Mouse (Mus musculus) midbrain, embryonic 13.5 days (tissue): ENCODE data around the gene Wtap. TPM values are rescaled to one million over a fixed set of nuclear protein-coding genes. Genes with fewer than 3 reads are reported as not detected.
A peak's percentile ranks its signal among the peaks of the same experiment; 100 is the strongest.
"Not testable (repeated sequence)": the region's sequence is repeated elsewhere in the genome, so short reads cannot be mapped to it uniquely, and the experiment has no call there.

Source experiments
- ATAC-seq: fragments of 200-750 bp; cut with Nextera tagmentation; 2 replicates; pipeline ENCODE4 v1.8.0; 2017; ENCODE audit warnings: mild to moderate bottlenecking, moderate TSS enrichment, moderate library complexity
- H3K27ac ChIP-seq: fragments of 300-500 bp; sonication (generic); 2 replicates; pipeline ENCODE4 v1.5.1; 2015; ENCODE audit warnings: inconsistent platforms, mild to moderate bottlenecking, moderate library complexity
- H3K27me3 ChIP-seq: fragments of 300-500 bp; sonication (generic); 2 replicates; pipeline ENCODE4 v1.6.1; 2015; ENCODE audit warnings: mild to moderate bottlenecking, inconsistent platforms
- H3K36me3 ChIP-seq: fragments of 300-500 bp; sonication (generic); 2 replicates; pipeline ENCODE4 v1.6.1; 2015; ENCODE audit warnings: mild to moderate bottlenecking, inconsistent platforms
- H3K4me1 ChIP-seq: fragments of 300-500 bp; sonication (generic); replicated peaks from 2 replicates; pipeline ENCODE4 v1.6.1; 2015; ENCODE audit warnings: inconsistent platforms
- H3K4me2 ChIP-seq: fragments of 300-500 bp; sonication (generic); replicated peaks from 2 replicates; pipeline ENCODE4 v1.6.1; 2015; ENCODE audit warnings: moderate library complexity, mild to moderate bottlenecking, inconsistent platforms
- H3K4me3 ChIP-seq: fragments of 300-500 bp; sonication (generic); replicated peaks from 2 replicates; pipeline ENCODE4 v1.5.1; 2015; ENCODE audit warnings: mild to moderate bottlenecking, inconsistent platforms
- H3K9ac ChIP-seq: fragments of 300-500 bp; sonication (generic); replicated peaks from 2 replicates; pipeline ENCODE4 v1.6.1; 2015; ENCODE audit warnings: mild to moderate bottlenecking, inconsistent platforms
- H3K9me3 ChIP-seq: fragments of 300-500 bp; sonication (generic); 2 replicates; pipeline ENCODE4 v1.6.1; 2016; ENCODE audit warnings: mild to moderate bottlenecking, inconsistent platforms
- WGBS: fragments of 180-500 bp; shearing (Covaris S2); methylation state at CpG from one replicate; pipeline ENCODE4 v1.1.7; 2015; 5-methylcytosine and 5-hydroxymethylcytosine counted together
- polyA plus RNA-seq: library from polyadenylated mRNA; unstranded; fragments of >200 nt; fragmentation: Nextera tagmentation; extraction: Ambion mirVana; gene quantifications from 2 replicates; pipeline ENCODE4 v1.2.1, GENCODE M21; 2015

Wtap gene
- polyA plus RNA-seq, 1 experiment from 2014 or later = 149 TPM

- not testable (repeated sequence) for ATAC-seq, H3K27ac ChIP-seq, H3K9me3 ChIP-seq, H3K27me3 ChIP-seq
- H3K4me3 ChIP-seq = peak overlapping the region; percentile 38
- peaks cover 32% of the 10 kb centered on the region for H3K4me1 ChIP-seq
- H3K4me2 ChIP-seq = peak overlapping the region; percentile 60
- 18% methylated on average over 1 of the region's 2 CpGs for WGBS
- peak overlapping the region; percentile 51; the same call in 1 of the 2 replicates for H3K9ac ChIP-seq
- H3K36me3 ChIP-seq = peaks cover 27% of the 10 kb centered on the region
Observed at GRCm38 (mm10) chr17:12959377-12959776, 34.6 kb downstream of the Wtap start.

- 96% methylated on average over 8 of the region's 8 CpGs for WGBS
- no peak overlapping the region for H3K9ac ChIP-seq
- no peak overlapping the region for H3K27ac ChIP-seq
- H3K4me2 ChIP-seq = no peak overlapping the region
- H3K9me3 ChIP-seq = no peaks in the 10 kb centered on the region
- H3K36me3 ChIP-seq = peaks cover 41% of the 10 kb centered on the region
- H3K4me3 ChIP-seq = no peak overlapping the region
- no peak for ATAC-seq
- H3K27me3 ChIP-seq = no peaks in the 10 kb centered on the region
- H3K4me1 ChIP-seq = peaks cover 29% of the 10 kb centered on the region
Observed at GRCm38 (mm10) chr17:12956664-12957063, 37.3 kb downstream of the Wtap start.

DNA sequence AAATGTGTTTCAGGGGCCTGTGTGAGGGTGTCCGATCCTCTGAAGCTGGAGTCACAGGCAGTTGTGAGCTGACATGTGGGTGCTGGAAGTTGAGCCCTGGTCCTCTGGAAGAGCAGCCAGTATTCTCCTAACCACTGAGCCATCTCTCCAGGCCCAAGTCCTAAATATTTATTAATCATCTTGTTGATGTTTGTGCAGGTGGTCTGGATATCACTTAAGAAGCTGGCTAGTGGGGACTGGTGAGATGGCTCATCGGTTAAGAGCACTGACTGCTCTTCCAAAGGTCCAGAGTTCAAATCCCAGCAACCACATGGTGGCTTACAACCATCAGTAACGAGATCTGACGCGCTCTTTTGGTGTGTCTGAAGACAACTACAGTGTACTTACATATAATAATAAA lies 44.3 kb downstream of the Wtap start:
- Histone ChIP-seq H3K27ac (no peak overlapping the region), H3K4me3 (no peak overlapping the region), H3K4me2 (no peak overlapping the region), H3K4me1 (no peaks in the 10 kb centered on the region), H3K9ac (no peak overlapping the region), H3K36me3 (peaks cover 72% of the 10 kb centered on the region), H3K9me3 (no peaks in the 10 kb centered on the region), H3K27me3 (no peaks in the 10 kb centered on the region)
- ATAC-seq = no peak
- WGBS = 92% methylated on average over 5 of the region's 5 CpGs

GRCm38 (mm10) chr17:12942459-12943162 lies 51.4 kb downstream of the Wtap start:
- H3K36me3 ChIP-seq = peaks cover 46% of the 10 kb centered on the region
- H3K27me3 ChIP-seq = no peaks in the 10 kb centered on the region
- H3K4me2 ChIP-seq = no peak overlapping the region
- no peak overlapping the region for H3K9ac ChIP-seq
- H3K27ac ChIP-seq = no peak overlapping the region
- peaks cover 10% of the 10 kb centered on the region for H3K4me1 ChIP-seq
- H3K4me3 ChIP-seq = no peak overlapping the region
- 97% methylated on average over 6 of the region's 6 CpGs for WGBS
- H3K9me3 ChIP-seq = no peaks in the 10 kb centered on the region
- ATAC-seq = no peak

GRCm38 (mm10) chr17:12941543-12942260 lies 52.3 kb downstream of the Wtap start:
- WGBS = 81% methylated on average over 8 of the region's 8 CpGs
- Histone ChIP-seq H3K4me1 (peaks cover 10% of the 10 kb centered on the region), H3K27me3 (no peaks in the 10 kb centered on the region), H3K27ac (no peak overlapping the region), H3K9me3 (no peaks in the 10 kb centered on the region), H3K9ac (no peak overlapping the region), H3K4me3 (no peak overlapping the region), H3K4me2 (no peak overlapping the region), H3K36me3 (peaks cover 44% of the 10 kb centered on the region)
- ATAC-seq = no peak

DNA sequence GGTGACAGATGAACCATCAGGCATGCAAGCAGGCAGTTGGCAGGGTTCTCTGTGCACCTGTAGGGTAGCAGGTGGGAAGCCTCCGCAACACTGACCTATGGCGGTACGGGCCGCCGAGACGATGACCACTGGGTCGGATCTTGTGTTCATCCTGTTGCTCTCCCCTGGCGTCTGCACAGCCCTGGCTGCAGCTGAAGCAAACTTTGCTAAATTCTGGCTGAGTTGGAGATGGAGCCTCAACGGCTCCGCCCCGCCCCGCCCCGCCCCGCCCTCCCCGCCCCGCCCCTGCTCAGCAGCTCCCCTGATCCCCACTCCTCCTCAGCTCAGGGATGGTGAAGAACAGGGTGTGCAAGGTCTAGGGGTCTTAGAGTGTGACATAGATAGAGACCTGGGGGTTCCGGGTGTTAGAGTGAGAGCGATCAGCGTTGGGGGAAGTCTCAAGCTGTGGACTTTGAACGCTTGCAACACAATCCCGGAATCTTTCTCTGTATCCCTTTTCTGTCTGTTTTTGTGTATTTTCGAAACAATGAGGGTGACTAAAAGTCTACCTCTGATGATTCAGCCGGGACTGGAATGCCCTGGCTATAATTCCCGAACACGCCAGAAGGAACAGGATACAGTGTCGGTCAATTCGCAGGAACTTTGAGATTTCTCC lies 53.7 kb downstream of the Wtap start, which contains the start of gene Acat3:
Gene Acat3, minus strand, starts transcription at position 450 of the 655 bp plus-strand sequence.
- Histone ChIP-seq H3K27me3 (no peaks in the 10 kb centered on the region), H3K9ac (peak within 1 kb of the TSS; percentile 36; the same call in 1 of the 2 replicates), H3K4me2 (peak within 1 kb of the TSS; percentile 50), H3K9me3 (no peaks in the 10 kb centered on the region), H3K4me3 (peak within 1 kb of the TSS; percentile 18), H3K4me1 (peaks cover 10% of the 10 kb centered on the region), H3K27ac (no peak within 1 kb of the TSS), H3K36me3 (peaks cover 31% of the 10 kb centered on the region)
- ATAC-seq = peak; percentile 75
- 15% methylated on average over 27 of the region's 27 CpGs for WGBS

GRCm38 (mm10) chr17:12939377-12940148 lies 54.4 kb downstream of the Wtap start:
- peak overlapping the region; percentile 50 for H3K4me2 ChIP-seq
- H3K4me3 ChIP-seq, H3K27me3 ChIP-seq, H3K9ac ChIP-seq, H3K27ac ChIP-seq, H3K9me3 ChIP-seq: not testable (repeated sequence)
- H3K4me1 ChIP-seq = peaks cover 10% of the 10 kb centered on the region
- peak; percentile 74 for ATAC-seq
- WGBS = 46% methylated on average over 2 of the region's 12 CpGs
- peaks cover 24% of the 10 kb centered on the region for H3K36me3 ChIP-seq

DNA sequence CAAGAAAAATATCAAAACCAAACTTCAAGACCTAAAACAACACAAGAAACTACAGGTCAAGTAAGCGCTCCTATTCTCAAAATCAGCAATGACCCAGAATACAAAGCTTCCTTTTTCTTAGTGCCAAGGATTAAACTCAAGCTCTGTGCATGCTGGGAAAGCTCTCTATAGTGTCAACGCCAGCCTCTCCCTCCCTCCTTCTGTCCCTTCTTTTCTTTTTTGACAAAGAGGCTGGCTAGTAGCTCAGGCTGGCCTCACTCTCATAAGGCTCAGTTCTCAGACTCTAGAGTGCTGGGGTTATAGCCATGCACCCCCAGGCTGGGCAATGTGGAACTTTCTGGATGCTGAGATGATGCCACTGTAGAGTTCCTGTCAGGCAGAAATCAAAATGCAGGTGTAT lies 55.9 kb downstream of the Wtap start:
- no peak overlapping the region for H3K4me3 ChIP-seq
- no peaks in the 10 kb centered on the region for H3K9me3 ChIP-seq
- ATAC-seq = no peak
- H3K27me3 ChIP-seq = no peaks in the 10 kb centered on the region
- WGBS = 25% methylated on average over 2 of the region's 2 CpGs
- peaks cover 11% of the 10 kb centered on the region for H3K36me3 ChIP-seq
- H3K9ac ChIP-seq = no peak overlapping the region
- H3K27ac ChIP-seq = no peak overlapping the region
- no peak overlapping the region for H3K4me2 ChIP-seq
- H3K4me1 ChIP-seq = peaks cover 10% of the 10 kb centered on the region

- Histone ChIP-seq H3K27me3 (no peaks in the 10 kb centered on the region), H3K36me3 (peaks cover 5% of the 10 kb centered on the region), H3K9me3 (no peaks in the 10 kb centered on the region), H3K9ac (no peak overlapping the region), H3K4me1 (peaks cover 10% of the 10 kb centered on the region), H3K4me3 (no peak overlapping the region), H3K27ac (no peak overlapping the region), H3K4me2 (no peak overlapping the region)
- WGBS = 95% methylated on average over 2 of the region's 2 CpGs
- ATAC-seq = no peak
Observed at GRCm38 (mm10) chr17:12937412-12937970, 56.5 kb downstream of the Wtap start.

DNA sequence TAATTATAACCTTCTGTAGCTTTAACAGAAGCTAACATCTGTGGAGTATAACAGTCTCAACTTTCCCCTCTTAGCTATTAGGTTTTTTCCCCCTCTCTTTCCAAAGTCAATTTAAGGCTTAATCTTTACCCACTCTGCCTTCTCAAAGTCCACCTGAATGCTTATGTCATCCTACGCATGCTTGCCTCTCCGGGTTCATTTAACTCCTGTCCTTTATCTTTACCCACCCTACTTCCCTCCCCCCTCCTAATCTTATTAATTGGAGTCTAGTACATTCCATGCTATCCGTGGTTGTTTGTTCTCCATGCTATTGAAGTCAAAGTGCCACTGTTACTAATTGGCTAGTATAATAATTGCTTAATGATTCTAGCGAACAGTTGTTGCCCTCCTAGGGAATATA lies 58.2 kb downstream of the Wtap start:
- 44% methylated on average over 4 of the region's 4 CpGs for WGBS
- Histone ChIP-seq H3K4me3 (no peak overlapping the region), H3K9me3 (no peaks in the 10 kb centered on the region), H3K4me2 (no peak overlapping the region), H3K4me1 (peaks cover 10% of the 10 kb centered on the region), H3K9ac (no peak overlapping the region), H3K27ac (no peak overlapping the region), H3K27me3 (no peaks in the 10 kb centered on the region), H3K36me3 (no peaks in the 10 kb centered on the region)
- ATAC-seq = no peak

- peaks cover 12% of the 10 kb centered on the region for H3K36me3 ChIP-seq
- not testable (repeated sequence) for H3K4me3 ChIP-seq, H3K27me3 ChIP-seq, H3K27ac ChIP-seq, H3K4me2 ChIP-seq, H3K4me1 ChIP-seq, H3K9ac ChIP-seq, H3K9me3 ChIP-seq, ATAC-seq
- WGBS = 83% methylated on average over 5 of the region's 5 CpGs
Observed at GRCm38 (mm10) chr17:12931576-12931975, 62.4 kb downstream of the Wtap start.
